Mouse (Mus musculus): ENCODE measurements at regions not wholly inside any gene's neighbourhood (a gene's known extent, or its start where the extent isn't known, plus 50 kb on each side); places are given as distances from the start of the nearest gene placed in this dataset.

GRCm38 (mm10) chr3:129386522-129386921, 54.0 kb upstream of the Enpep start:
- H3K9ac ChIP-seq, result no peak overlapping the region
- WGBS (ENCODE audit: insufficient replicate concordance), result 71% methylated on average over 7 of the region's 7 CpGs
- no peak for ATAC-seq

GRCm38 (mm10) chr3:129390506-129390905, 58.0 kb upstream of the Enpep start:
- H3K27me3 ChIP-seq (replicated peaks), result no peaks in the 10 kb centered on the region; the same call in 1 of the 2 replicates
- no peaks in the 10 kb centered on the region for H3K4me1 ChIP-seq
- 0 out of 2 replicates have a peak, but pooled peaks cover 3% of the 10 kb centered on the region for H3K9me3 ChIP-seq (replicated peaks)
- no peak overlapping the region for H3K4me2 ChIP-seq
- H3K4me3 ChIP-seq, result no peak overlapping the region
- no peaks in the 10 kb centered on the region for H3K36me3 ChIP-seq
- WGBS (ENCODE audit: insufficient replicate concordance), result 79% methylated on average over 11 of the region's 11 CpGs
- no peak for ATAC-seq
- no peak overlapping the region for H3K27ac ChIP-seq
- no peak overlapping the region for H3K9ac ChIP-seq

More at GRCm38 (mm10) chr3:129386522-129386921, 54.0 kb upstream of the Enpep start:
- H3K36me3 ChIP-seq, result no peaks in the 10 kb centered on the region
- H3K27me3 ChIP-seq (replicated peaks), result no peaks in the 10 kb centered on the region; the same call in 1 of the 2 replicates
- no peak overlapping the region for H3K27ac ChIP-seq
- no peak overlapping the region for H3K4me3 ChIP-seq
- H3K9me3 ChIP-seq (replicated peaks), result no peaks in the 10 kb centered on the region
- H3K4me1 ChIP-seq, result no peaks in the 10 kb centered on the region
- no peak overlapping the region for H3K4me2 ChIP-seq

GRCm38 (mm10) chr3:129391888-129392813, 59.6 kb upstream of the Enpep start:
- no peak for ATAC-seq
- H3K4me2 ChIP-seq, result no peak overlapping the region
- no peak overlapping the region for H3K4me3 ChIP-seq
- H3K27me3 ChIP-seq (replicated peaks), result no peaks in the 10 kb centered on the region
- H3K9me3 ChIP-seq (replicated peaks), result 0 out of 2 replicates have a peak, but pooled peaks cover 3% of the 10 kb centered on the region
- H3K36me3 ChIP-seq, result no peaks in the 10 kb centered on the region
- H3K4me1 ChIP-seq, result no peaks in the 10 kb centered on the region
- 60% methylated on average over 14 of the region's 14 CpGs for WGBS (ENCODE audit: insufficient replicate concordance)
- H3K27ac ChIP-seq, result no peak overlapping the region
- H3K9ac ChIP-seq, result no peak overlapping the region

GRCm38 (mm10) chr3:129392814-129393804, 60.6 kb upstream of the Enpep start:
- no peak overlapping the region for H3K4me3 ChIP-seq
- no peak for ATAC-seq
- no peak overlapping the region for H3K9ac ChIP-seq
- H3K27ac ChIP-seq, result no peak overlapping the region
- H3K9me3 ChIP-seq (replicated peaks), result 0 out of 2 replicates have a peak, but pooled peaks cover 3% of the 10 kb centered on the region
- H3K27me3 ChIP-seq (replicated peaks), result no peaks in the 10 kb centered on the region
- 62% methylated on average over 23 of the region's 23 CpGs for WGBS (ENCODE audit: insufficient replicate concordance)
- H3K4me2 ChIP-seq, result no peak overlapping the region
- no peaks in the 10 kb centered on the region for H3K4me1 ChIP-seq
- H3K36me3 ChIP-seq, result no peaks in the 10 kb centered on the region

GRCm38 (mm10) chr3:129397481-129397880, 65.0 kb upstream of the Enpep start:
- Histone ChIP-seq H3K27ac (no peak overlapping the region), H3K4me1 (no peaks in the 10 kb centered on the region), H3K9me3 (replicated peaks) (0 out of 2 replicates have a peak, but pooled peaks cover 3% of the 10 kb centered on the region), H3K36me3 (no peaks in the 10 kb centered on the region), H3K27me3 (replicated peaks) (no peaks in the 10 kb centered on the region), H3K9ac (no peak overlapping the region), H3K4me2 (no peak overlapping the region), H3K4me3 (no peak overlapping the region)
- no peak for ATAC-seq
- 41% methylated on average over 4 of the region's 4 CpGs for WGBS (ENCODE audit: insufficient replicate concordance)

- 63% methylated on average over 12 of the region's 12 CpGs for WGBS (ENCODE audit: insufficient replicate concordance)
- H3K4me1 ChIP-seq, result no peaks in the 10 kb centered on the region
Measured at GRCm38 (mm10) chr3:129400092-129400924, 67.8 kb upstream of the Enpep start.

GRCm38 (mm10) chr3:129411389-129412054, 79.0 kb upstream of the Enpep start:
- 76% methylated on average over 13 of the region's 13 CpGs for WGBS (ENCODE audit: insufficient replicate concordance)
- Histone ChIP-seq H3K9ac (no peak overlapping the region), H3K9me3 (replicated peaks) (0 out of 2 replicates have a peak, but pooled peaks cover 2% of the 10 kb centered on the region), H3K27ac (no peak overlapping the region), H3K4me2 (no peak overlapping the region), H3K4me1 (no peaks in the 10 kb centered on the region), H3K27me3 (replicated peaks) (no peaks in the 10 kb centered on the region), H3K4me3 (no peak overlapping the region), H3K36me3 (no peaks in the 10 kb centered on the region)
- no peak for ATAC-seq

More at GRCm38 (mm10) chr3:129400092-129400924, 67.8 kb upstream of the Enpep start:
- Histone ChIP-seq H3K36me3 (no peaks in the 10 kb centered on the region), H3K4me3 (no peak overlapping the region), H3K9ac (no peak overlapping the region), H3K4me2 (no peak overlapping the region), H3K27ac (no peak overlapping the region), H3K9me3 (replicated peaks) (no peaks in the 10 kb centered on the region), H3K27me3 (replicated peaks) (no peaks in the 10 kb centered on the region)
- no peak for ATAC-seq

GRCm38 (mm10) chr3:129412126-129412960, 79.8 kb upstream of the Enpep start:
- H3K9me3 ChIP-seq (replicated peaks), result 0 out of 2 replicates have a peak, but pooled peaks cover 2% of the 10 kb centered on the region
- 62% methylated on average over 11 of the region's 11 CpGs for WGBS (ENCODE audit: insufficient replicate concordance)
- no peak overlapping the region for H3K4me3 ChIP-seq
- no peak overlapping the region for H3K27ac ChIP-seq
- no peak overlapping the region for H3K4me2 ChIP-seq
- H3K36me3 ChIP-seq, result no peaks in the 10 kb centered on the region
- H3K9ac ChIP-seq, result no peak overlapping the region
- no peaks in the 10 kb centered on the region for H3K27me3 ChIP-seq (replicated peaks)
- no peaks in the 10 kb centered on the region for H3K4me1 ChIP-seq
- no peak for ATAC-seq

GRCm38 (mm10) chr3:129412961-129413246, 80.4 kb upstream of the Enpep start:
- Histone ChIP-seq H3K4me1 (no peaks in the 10 kb centered on the region), H3K9me3 (replicated peaks) (0 out of 2 replicates have a peak, but pooled peaks cover 2% of the 10 kb centered on the region), H3K36me3 (no peaks in the 10 kb centered on the region), H3K4me2 (no peak overlapping the region), H3K27me3 (replicated peaks) (no peaks in the 10 kb centered on the region), H3K9ac (no peak overlapping the region), H3K27ac (no peak overlapping the region), H3K4me3 (no peak overlapping the region)
- WGBS (ENCODE audit: insufficient replicate concordance), result 79% methylated on average over 8 of the region's 8 CpGs
- ATAC-seq, result no peak

GRCm38 (mm10) chr3:129415656-129416055, 83.1 kb upstream of the Enpep start:
- Histone ChIP-seq H3K4me1 (no peaks in the 10 kb centered on the region), H3K9ac (no peak overlapping the region), H3K4me2 (no peak overlapping the region), H3K27ac (no peak overlapping the region), H3K27me3 (replicated peaks) (no peaks in the 10 kb centered on the region), H3K9me3 (replicated peaks) (0 out of 2 replicates have a peak, but pooled peaks cover 2% of the 10 kb centered on the region), H3K4me3 (no peak overlapping the region), H3K36me3 (no peaks in the 10 kb centered on the region)
- 69% methylated on average over 5 of the region's 5 CpGs for WGBS (ENCODE audit: insufficient replicate concordance)
- no peak for ATAC-seq
